Mouse (Mus musculus) thymus, postnatal 25 days (tissue): ENCODE results near the gene Mitf.

Experiments
- DNase-seq: peaks from one replicate; pipeline ENCODE4 v3.0.0; 2022

The Mitf gene

GRCm38 (mm10) chr6:98048671-98049438 lies 242.0 kb downstream of the Mitf start:
- DNase-seq: no peak

GRCm38 (mm10) chr6:98049551-98049950 lies 242.7 kb downstream of the Mitf start:
- no peak for DNase-seq

GRCm38 (mm10) chr6:98061878-98062277 lies 255.0 kb downstream of the Mitf start:
- DNase-seq: no peak

GRCm38 (mm10) chr6:98064926-98065325 lies 258.1 kb downstream of the Mitf start:
- DNase-seq: no peak

- no peak for DNase-seq
These were observed 259.6 kb downstream of the Mitf start for GRCm38 (mm10) chr6:98066420-98066819.
